Mouse (Mus musculus) cerebellum, postnatal 4 days (tissue): ENCODE data around the gene Gpr108.
A peak's percentile ranks its signal among the peaks of the same experiment; 100 is the strongest.
"Not testable (repeated sequence)": the region's sequence is repeated elsewhere in the genome, so short reads cannot be mapped to it uniquely, and the experiment has no call there.

Source experiments
- DNase-seq, 2 experiments: peaks; one replicate each; pipeline ENCODE4 v3.0.0; 2022; ENCODE audit warnings: low spot score in 2 of 2, mixed read lengths in 1 of 2

Gpr108 gene

DNA sequence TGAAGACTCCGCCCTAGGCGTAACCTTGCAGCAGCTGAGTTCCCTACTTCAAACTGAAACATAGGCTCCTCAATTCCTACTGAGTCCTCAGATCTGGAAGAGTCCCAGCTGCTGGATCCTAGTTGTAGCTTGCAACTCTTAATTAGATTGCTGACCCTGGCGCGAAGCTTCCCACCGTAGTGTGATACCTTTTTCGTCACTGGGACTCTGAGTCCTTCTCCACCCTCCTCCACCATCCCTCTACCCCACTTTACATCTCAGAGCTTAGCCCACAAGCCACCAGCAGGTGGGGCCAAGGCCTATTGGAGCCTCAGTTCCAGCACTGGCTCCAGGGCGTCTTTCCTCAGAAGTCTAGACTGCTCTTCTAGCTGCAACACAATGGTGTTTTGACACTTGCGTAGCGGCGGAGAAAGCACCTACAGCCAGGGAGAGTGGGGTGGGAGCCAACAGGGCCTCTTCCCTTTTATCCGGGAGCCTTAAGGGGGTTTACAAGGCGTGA lies at the start of gene Gpr108:
Gene Gpr108 (minus strand): TSS at position 246 of the 499 bp plus-strand sequence.
- DNase-seq = peak; percentile 57 to 82

DNA sequence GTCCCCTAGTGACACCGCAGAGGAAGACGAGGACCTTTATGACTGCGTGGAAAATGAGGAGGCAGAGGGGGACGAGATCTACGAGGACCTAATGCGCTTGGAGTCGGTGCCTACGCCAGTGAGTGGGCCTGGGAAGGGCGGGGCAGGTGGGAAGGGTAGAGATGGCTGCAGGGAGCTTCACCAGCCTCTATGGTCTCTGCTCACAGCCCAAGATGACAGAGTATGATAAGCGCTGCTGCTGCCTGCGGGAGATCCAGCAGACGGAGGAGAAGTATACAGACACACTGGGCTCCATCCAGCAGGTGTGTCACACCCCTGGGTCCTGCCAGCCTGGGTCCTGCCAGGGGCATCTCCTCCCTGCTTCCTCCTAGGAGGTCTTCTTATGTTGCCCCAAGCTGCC lies 48.8 kb upstream of the Gpr108 start:
- DNase-seq = no peak

DNA sequence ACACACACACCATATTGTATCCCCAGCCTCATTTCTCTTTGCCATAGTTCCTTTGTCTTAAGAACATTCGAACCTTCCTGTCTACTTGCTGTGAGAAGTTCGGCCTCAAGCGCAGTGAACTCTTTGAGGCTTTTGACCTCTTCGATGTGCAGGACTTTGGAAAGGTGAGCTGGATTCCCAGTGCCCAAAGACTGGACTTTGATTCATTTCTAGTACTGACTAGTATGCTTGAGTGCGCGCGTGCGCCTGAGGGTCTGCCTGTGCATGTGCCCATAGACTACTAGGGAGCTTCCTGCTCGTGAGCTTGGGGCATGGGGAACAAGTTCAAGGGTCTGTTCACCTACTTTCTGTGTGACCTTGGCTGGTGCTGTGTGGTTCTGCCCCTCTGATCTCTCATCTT lies 47.7 kb upstream of the Gpr108 start:
- no peak for DNase-seq

DNA sequence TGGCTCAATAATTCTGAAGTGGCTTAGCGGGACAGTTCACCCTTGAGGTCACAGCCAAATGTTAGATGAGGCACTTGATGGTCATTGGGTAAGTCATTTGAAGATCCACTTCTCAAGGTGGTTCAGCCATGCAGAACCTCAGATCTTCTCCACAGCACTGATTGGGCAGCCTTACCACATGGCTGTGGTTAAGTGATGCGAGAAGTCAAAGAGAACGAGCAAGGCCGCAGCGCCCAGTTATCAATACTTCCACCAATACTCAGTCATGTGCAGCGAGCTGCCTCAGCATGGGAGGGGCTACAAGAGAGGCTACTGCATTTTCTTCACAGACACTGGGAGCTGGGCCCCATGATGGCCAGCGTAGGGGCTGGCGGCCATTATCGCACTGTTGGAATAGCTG lies 44.7 kb upstream of the Gpr108 start:
- no peak for DNase-seq

DNA sequence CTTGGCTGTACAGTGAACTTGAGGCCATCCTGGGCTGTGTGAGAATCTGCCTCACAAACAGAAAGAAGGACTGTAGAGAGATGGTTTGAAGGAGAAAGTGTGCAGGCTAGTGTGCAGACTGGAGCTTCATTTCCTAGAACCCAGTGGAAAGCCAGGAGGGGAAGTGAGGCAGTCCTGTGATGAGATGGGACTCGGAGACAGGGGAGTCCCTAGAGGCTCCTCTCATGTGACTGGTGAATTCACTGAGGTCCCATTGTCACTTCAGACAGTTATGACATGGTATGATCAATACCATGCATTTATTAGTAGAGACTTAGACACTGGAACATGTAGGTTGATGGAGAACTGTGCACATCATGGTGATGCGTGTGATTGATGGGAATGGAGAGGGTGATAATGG lies 44.1 kb upstream of the Gpr108 start:
- no peak for DNase-seq

DNA sequence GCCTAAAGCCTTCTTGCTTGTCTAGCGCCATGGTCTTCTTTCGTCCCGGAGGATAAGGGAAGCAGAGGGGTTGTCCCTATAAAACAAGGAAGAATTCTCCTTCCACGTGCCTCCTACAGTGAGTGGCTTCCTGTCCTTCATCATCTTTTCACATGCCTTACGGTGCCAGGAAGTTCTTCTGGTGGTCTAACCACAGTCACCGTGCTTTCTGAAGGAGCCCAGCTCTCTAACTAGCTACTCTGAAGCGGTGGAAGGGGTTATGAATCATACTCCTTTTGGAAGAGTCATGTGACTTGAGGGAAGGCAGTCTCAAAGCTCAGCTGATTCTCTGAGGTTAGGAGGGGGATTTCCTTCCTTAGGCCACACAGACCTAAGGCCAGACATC lies 42.4 kb upstream of the Gpr108 start:
- no peak for DNase-seq

DNA sequence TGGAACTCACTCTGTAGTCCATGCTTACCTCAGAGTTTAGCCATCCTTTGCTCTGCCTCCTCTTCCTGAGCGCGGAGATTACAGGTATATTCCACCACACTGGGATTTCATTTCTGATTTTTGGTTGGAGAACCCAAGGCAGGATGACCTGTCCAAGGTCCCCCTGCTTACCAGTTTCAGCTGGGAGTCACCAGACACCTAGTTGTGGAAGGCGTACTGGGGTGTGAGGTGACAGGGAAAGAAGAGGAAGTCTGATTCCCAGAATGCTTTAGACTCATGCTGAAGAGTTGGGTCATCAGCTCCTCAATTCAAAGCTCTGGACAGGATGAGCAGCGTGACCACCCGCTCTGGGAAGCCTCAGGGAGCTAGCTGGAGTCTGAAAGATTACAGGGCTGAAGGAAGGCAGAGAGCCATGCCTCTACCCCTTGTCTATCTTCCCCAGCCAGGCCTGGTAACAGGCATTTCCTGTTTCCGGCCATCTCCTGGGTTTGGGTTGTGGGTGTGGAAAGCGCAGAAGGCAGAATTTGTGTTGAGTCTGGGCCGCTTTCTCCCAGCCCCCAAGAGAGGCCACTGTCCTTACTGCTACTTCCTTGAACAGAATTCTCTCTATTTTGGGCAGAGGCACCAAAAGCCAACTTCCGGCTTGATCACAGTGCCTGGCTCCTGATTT lies 41.9 kb upstream of the Gpr108 start:
- DNase-seq = no peak

DNA sequence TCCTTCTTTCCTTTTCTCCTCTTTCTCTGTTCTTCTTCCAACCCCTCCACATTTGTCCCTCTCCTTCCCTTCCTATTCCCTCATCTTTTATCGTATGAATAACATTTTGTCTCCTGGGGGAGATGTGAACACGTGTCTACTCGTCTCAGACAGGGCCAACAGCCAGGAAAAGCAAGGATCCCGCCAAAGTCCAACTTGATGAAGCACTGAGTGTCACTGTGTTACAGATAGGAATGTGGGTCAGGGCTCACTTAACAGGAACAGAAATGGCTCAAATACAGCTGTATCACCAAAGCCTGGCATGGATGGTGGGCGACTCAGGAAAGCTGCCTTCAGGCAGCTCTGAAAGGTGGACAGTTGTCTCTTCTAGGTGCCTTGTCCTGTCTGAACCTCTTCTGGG lies 41.0 kb upstream of the Gpr108 start:
- DNase-seq = no peak

DNA sequence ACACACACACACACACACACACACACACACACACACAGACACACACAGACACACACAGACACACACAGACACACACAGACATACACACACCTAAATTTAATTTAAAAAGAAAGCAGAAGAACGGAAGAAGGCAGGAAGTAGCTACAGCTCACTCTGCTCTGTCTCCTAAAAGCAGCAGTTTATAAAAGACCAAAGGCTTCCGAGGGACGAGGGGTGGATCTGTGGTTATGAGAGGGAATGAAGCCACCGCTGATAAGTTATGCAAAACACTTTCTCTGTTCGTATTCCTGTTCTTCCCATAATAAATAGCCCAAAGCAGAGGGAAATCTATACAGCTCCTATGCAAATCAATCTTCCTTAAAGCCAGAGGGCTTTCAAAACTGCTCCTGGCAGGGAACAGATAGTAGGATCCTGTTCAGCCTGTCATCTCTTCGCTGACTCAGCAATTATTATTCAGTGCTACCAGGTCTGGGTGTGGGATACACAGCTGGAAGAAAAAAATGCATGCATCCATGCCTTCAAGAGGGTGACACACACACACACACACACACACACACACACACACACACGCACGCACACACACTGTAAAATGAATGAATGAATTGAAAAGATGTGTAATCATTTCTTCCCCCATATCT lies 38.6 kb upstream of the Gpr108 start:
- no peak for DNase-seq

DNA sequence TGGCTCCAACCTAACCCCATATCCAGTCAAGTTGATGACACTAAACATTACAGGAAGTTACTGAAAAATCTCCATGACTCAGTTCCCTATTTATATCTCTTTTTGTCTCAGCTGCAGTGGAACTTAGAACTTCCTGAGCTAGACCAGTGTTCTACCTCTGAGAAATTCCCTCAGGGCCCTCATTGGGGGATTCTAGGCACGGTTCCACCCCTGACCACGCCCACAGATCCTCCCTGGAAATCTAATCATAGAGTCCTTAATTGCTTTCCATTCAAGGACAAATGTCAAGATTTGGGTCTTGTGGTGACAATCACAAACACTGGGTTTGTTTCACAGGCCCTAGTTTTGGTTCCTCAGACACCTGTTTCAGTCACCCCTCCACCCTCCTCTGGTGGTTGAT lies 36.8 kb upstream of the Gpr108 start:
- no peak for DNase-seq

DNA sequence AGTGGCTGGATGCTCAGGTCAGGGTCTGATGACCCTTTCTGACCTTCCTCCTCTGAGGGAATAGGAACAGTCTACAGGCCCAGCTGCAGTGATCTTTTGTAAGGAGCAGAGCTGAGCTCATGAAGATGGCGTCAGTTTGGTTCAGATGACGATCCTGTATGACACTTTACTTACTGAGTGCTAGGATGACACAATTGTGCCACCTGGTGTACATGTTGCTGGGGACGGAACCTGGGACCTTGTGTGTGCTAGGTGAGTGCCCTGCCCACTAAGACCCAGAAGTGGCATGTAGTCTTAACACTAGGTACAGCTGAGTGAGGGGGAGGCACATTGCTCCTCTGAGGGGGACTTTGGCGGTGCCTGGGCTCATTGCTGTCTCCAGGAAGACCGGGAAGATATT lies 35.7 kb upstream of the Gpr108 start:
- DNase-seq = no peak

DNA sequence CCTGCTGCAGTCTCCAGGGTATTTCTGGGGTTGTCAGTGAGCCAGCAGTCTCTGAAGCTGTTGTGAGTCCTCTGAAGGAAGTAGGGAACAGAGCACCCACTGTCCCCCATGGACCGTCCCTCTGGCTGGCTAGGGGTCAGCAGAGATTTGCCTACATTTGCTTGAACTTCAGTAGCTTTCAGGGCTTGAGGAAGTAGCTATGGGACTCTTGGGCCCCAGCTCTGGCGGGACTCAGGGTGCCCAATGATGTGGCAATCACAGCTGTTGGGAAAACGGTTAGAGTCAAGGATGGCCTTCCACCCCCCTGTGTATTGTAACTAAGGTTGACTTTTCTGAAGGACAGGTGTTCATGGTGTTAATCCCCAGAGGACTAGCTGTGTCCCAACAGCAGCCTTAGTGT lies 32.2 kb upstream of the Gpr108 start:
- no peak for DNase-seq

DNA sequence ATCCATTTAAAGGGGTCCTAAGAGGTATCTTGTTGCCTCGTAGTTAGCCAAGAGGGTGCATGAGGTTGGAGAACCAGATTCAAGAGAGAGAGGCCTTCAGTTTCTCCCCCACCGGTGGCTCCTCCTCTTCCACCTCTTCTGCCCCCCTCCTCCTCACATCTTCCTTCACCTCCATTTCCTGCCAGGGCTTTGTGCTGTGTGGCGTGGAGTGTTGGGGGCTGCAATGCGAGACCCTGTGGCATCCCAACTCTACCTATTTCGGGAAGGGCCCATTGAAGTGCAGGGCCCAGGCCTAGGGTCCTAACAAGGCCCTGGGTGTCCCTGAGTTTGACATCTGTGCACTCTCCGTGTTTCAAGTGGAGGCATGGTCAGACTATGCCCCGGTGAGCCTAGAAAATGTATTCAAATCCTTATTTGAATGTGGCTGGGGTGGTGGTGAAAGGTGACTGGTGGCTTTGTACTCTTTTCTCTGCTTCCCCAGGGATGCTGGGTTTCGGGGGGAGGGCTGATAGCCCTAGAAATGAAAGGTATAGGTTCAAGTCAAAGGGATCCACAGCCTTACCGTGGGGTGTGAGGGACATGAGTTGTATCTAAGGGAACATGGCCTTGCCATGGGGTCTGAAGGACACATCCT lies 31.5 kb upstream of the Gpr108 start:
- no peak for DNase-seq

DNA sequence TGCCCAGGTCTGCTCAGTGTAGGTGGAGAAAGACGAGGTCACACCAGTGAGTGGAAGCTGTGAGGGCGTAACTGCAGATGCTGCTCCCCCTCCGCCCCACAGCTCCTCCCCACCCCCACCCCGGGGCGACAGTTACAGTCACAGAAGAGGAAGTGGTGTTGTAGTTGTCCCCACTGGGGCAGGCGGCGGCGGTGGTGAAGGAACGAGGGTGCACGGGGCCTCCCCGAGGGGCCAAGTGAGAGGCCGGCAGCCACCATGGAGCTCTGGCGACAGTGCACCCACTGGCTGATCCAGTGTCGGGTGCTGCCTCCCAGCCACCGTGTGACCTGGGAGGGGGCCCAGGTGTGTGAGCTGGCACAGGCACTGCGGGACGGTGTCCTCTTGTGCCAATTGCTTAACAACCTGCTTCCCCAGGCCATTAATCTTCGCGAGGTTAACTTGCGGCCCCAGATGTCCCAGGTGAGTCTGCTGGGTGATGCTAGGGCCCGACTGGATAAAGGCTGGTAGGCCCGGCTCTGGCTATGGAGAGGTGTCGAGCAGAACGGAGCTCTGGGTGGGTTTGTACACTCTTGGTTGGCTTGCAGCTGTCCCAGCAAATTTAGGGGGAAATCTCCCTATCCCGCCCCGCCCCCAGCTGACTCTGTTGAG lies 30.8 kb upstream of the Gpr108 start, which contains the start of gene Vav1:
Gene Vav1 (plus strand): TSS at position 158 of the 648 bp plus-strand sequence.
- DNase-seq = no peak

DNA sequence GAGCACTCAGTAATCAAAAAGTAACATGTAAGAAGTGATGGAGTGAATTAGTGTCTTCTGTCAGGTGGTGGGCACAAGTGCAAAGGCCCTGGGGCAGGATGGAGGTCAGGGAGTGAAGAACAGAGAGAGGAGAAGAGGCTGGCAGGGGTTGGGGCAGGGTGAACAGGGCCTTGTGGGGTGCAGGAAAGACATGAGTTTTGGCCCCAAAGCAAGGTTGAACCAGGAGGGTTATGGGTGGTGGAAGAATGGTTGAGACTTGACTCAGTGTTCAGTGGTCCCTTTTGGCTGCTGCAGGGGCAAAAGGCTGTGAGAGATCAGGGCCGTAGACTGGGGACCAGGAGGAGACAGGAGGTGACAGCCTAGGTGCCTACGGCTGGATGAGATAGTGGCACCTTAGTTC lies 30.3 kb upstream of the Gpr108 start:
- no peak for DNase-seq

DNA sequence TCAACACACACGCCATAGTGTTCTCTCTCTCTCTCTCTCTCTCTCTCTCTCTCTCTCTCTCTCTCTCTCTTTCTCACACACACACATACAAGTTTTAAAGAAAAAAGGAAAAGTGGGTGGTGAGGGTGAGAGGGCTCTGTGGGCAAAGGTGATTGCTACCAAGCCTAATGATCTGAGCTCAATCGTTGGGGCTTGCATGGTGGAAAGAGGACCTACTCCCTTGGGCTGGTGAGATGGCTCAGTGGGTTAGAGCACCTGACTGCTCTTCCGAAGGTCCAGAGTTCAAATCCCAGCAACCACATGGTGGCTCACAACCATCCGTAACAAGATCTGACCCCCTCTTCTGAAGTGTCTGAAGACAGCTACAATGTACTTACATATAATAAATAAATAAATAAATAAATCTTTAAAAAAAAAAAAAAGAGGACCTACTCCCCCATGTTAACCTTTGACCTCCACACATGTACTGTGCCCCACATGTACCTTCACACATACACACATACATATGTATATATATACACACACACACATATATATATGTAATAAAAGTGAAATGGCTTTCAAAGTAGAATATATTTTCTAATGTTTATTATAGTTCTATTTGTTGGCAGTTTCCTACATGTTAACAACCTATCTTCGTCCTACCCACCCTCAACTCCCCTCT lies 29.5 kb upstream of the Gpr108 start:
- not testable (repeated sequence) for DNase-seq

DNA sequence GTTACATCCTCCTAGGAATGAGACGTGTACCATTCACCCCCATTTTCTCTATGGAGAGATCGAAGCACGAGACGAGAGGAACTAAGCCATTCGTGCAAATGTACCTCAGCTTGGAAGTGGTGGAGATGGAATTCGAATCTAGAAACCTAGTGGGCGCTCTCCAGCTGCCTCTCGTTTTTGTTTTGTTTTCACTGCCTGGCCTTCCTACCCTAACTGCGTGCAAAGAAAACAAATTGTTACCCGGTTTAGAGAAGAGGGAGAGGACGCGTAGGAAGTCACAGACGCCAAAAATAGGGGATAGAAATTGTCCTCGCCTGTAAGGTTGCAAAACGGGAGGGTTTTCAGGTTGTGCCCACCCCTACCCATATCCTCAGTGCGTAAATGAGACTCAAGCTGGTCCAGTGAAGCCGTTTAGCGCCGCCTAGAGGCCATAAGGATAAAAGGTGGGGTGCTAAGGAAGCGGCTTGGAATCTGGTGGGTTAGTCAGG lies 28.4 kb upstream of the Gpr108 start:
- peak in 1 of 2 experiments; percentile 67 for DNase-seq

DNA sequence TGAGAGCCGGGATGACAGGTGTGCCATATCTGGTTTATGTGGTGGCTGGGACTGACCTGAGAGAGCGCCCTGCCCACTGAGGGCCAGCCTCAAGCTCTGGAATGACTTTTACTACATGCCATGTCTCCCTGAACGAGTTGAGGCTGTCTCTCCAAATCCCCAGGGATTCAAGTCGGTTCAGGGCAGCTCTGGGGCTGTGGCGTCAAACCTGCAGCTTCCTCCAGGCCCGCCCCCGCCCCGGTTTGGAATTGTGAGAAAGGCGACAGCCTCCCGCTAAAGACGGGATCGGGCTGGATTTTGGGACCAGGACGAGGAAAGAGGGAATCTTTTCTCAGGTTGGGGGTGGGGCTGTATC lies 27.7 kb upstream of the Gpr108 start:
- DNase-seq = no peak

DNA sequence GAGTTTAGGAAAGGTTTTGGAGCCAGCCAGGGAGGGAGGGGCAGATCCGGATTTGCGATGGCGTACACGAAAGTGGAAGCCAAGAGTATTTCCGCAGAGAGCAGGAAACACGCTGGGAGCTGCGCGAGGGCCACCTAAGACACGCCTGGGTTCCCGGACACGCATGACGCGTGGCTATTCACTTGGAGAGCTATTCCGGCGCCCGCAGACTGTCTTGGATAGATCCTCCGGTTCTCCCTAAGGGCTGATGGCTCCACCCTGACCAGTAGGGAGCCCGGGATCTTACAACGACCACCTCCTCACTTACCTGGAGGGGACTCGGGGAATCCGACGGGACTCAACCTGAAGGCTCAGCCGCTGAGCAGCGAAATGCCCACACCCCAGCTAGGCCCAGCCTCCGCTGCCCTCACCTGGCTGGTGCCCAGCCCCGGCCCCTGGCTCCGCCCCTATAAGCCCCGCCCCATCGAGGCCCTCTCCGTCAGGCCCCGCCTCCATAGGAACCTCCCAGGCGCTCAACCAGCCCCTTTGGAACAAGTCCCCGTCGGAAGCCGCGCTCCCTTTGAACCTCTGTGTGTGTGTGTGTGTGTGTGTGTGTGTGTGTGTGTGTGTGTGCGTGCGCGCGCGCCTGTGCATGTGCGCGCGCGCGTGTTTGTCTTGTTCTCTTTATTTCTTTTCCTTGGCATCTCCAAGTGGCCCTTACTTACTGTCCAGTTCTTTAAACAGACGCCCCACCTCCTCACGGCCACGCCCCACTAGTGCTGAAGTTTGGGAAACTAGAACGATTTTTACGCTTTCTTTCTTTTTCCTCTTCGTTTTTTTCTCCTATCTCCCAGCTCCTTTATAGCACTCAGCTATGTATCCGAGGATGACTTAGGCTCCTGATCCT lies 27.1 kb upstream of the Gpr108 start:
- peak in 1 of 2 experiments; percentile 50 for DNase-seq

DNA sequence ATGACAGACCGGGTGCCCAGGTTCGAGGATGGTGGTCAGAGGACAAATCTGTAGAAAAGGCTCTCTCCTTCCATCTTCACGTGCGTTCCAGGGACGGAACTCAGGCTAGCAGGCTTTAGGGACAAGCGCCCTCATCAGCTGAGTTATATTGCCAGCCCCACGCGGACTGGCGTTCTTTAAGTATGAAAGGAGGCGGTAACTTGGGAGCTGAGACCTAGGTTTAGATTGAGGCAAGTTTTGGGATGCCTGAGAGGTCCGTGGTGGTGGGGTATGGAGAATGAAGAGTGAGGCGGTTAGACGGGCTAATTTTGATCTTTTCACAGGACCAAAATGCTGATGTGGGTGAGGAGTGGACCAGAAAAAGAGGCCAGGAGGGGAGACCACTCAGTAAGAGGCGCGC lies 26.4 kb upstream of the Gpr108 start:
- DNase-seq = no peak

DNA sequence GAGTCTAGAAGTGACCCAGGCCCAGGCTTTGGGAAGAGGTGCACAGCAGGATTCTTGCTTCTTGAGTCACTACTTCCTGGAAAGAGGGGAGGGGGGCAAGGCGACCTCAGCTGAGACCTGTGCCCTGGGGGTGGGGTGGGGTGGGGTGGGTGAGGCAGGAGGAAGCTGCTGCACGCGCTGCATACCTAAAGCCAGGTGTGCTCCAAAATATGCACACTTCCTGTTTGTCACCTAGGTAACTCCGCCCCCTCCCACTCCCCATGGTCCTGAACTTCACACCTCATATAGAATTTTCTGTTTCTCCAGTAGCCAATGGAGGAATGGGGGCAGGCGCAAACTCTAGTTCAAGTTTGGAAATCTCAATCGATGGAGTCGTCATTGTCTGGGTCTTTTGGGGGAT lies 25.6 kb upstream of the Gpr108 start:
- DNase-seq = no peak
